Mouse (Mus musculus): ENCODE measurements around the gene Khdrbs2. TPM values are rescaled to one million over a fixed set of nuclear protein-coding genes. Genes with fewer than 3 reads are reported as not detected.
"Not testable (repeated sequence)": the region's sequence is repeated elsewhere in the genome, so short reads cannot be mapped to it uniquely, and the experiment has no call there.

The Khdrbs2 gene
- polyA plus RNA-seq, 1 experiment from 2014 or later, result 60.3 TPM

DNA sequence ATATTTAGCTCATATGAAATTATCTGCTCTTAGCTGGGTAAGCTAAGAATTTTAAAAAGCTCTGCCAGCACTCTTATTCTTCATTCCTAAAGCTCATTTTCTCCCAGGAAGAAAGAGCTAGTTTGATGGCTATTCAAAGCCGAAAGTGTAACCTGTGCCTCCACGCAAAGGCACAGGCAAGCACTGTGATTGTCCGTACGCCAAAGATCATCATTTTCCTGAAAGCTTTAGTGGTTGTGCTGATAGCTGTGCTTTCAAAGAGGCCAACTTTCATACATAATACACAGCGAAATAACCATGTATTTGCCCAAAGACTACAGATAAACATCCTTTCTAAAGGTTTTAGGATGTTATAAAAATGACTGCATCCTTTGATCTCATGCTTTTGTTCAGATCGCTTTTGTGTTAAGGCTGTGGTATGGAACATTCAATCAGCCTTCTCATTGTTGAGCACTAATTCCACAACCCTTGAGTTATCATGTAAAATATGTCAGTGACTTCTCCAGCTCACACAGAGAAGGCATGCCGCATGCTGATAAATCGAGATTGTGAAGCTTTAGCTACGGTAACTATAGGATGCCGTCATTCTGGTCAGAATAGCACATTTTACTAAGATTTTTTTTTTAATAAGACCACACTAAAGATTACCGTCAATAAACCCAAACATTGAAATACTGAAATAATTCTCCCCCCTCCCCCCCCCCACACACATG, 299.1 kb downstream of the Khdrbs2 start:
- WGBS, result 78% methylated on average over 11 of the region's 11 CpGs
- Histone ChIP-seq H3K9me3 (replicated peaks) (no peaks in the 10 kb centered on the region), H3K9ac (replicated peaks) (no peak overlapping the region), H3K27me3 (replicated peaks) (no peaks in the 10 kb centered on the region), H3K27ac (replicated peaks) (no peak overlapping the region), H3K4me2 (no peak overlapping the region), H3K4me1 (no peaks in the 10 kb centered on the region), H3K36me3 (peaks cover 3% of the 10 kb centered on the region; the same call in 1 of the 2 replicates), H3K4me3 (replicated peaks) (no peak overlapping the region)
- no peak for ATAC-seq (ENCODE audit: low FRiP score)

DNA sequence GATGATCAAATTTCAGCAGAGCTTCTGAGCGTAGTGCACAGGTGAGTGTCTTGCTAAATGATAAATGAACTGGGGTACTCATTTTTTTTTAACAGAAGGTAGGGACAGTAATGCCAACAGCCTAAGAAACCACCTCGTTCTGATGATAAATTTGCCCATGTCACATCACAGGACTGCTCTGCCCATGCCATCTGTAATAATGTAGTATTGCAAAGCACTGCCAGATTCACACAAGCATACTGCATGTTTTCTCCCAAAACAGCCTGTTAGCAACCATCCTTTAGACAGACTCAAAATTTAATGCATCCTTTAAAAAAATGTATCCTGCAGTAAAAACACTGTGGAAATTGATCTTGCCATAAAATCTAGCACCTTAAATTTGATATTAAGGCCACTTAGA, 315.4 kb downstream of the Khdrbs2 start:
- no peaks in the 10 kb centered on the region for H3K36me3 ChIP-seq
- no peaks in the 10 kb centered on the region for H3K9me3 ChIP-seq (replicated peaks)
- no peak overlapping the region for H3K4me2 ChIP-seq
- no peak overlapping the region for H3K4me3 ChIP-seq (replicated peaks)
- 85% methylated on average over 2 of the region's 2 CpGs for WGBS
- no peaks in the 10 kb centered on the region for H3K4me1 ChIP-seq
- H3K9ac ChIP-seq (replicated peaks), result no peak overlapping the region
- H3K27ac ChIP-seq (replicated peaks), result no peak overlapping the region
- no peaks in the 10 kb centered on the region for H3K27me3 ChIP-seq (replicated peaks)
- ATAC-seq (ENCODE audit: low FRiP score), result no peak

DNA sequence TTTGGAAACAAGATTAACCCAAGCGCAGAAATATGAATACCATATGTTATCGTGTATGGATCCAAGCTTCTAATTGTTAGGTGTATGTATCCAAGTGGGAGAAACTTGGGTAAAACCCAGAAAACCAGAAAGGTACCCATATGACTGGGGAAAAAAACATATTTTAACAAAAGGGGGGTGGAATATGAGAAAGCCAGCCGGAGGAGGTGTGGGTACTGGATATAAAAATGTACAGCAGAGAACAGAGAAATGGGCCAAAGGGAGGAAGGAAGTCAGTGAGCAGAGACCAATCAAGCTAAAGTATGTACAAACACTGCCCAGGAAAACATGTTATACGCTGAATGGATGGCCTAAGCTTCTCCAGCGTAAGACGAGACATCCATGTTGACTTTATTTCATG, 330.9 kb downstream of the Khdrbs2 start:
- Histone ChIP-seq H3K9me3 (replicated peaks) (no peaks in the 10 kb centered on the region), H3K4me1 (no peaks in the 10 kb centered on the region), H3K9ac (replicated peaks) (no peak overlapping the region), H3K27ac (replicated peaks) (no peak overlapping the region), H3K36me3 (no peaks in the 10 kb centered on the region), H3K27me3 (replicated peaks) (no peaks in the 10 kb centered on the region), H3K4me2 (no peak overlapping the region), H3K4me3 (replicated peaks) (no peak overlapping the region)
- 95% methylated on average over 6 of the region's 6 CpGs for WGBS
- ATAC-seq (ENCODE audit: low FRiP score), result no peak

DNA sequence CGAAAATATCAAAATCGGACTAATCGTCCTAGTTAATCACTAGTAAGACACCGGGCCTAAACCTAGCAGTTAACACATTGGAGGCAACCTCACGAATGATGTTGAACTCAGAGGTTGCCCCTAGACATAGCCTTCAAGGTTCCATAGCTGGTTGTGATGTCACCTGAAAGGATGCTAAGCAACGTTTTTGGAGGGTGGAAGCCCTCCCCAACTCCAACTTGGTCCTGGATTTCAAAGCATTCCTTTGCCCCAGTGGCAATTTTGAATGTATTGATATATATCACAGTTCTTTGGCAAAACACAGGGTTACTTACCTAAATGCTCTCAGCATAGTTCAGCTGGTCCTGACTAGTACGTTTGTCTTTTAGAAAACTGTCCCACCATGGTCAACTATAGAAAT, 374.7 kb downstream of the Khdrbs2 start, which contains the start of gene Gm5415:
Gene Gm5415, minus strand, starts transcription at position 101 of the 400 bp plus-strand sequence.
- not testable (repeated sequence) for H3K4me1 ChIP-seq; H3K4me3 ChIP-seq (replicated peaks); H3K9ac ChIP-seq (replicated peaks); H3K27ac ChIP-seq (replicated peaks); H3K9me3 ChIP-seq (replicated peaks); H3K36me3 ChIP-seq; H3K27me3 ChIP-seq (replicated peaks); H3K4me2 ChIP-seq; ATAC-seq (ENCODE audit: low FRiP score)
- WGBS, result 82% methylated on average over 2 of the region's 7 CpGs

DNA sequence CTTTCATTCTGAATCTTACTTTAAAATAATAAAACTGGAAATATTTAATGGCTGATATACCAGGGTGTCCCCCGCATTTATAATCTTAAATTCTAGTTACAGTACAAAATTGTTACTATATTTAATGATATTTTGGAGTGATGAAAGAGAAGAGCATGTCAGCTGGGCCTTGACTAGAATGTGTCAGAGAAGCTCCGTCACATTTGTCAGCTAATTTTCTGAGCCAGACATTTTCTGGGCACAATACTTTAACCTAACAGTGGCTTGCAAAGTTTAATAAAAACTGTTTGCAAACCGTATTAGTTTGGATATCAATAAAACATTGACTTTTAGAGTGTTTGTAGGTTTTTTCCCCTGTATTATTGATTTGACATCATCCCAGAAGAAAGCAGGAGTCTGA, 380.9 kb downstream of the Khdrbs2 start:
- WGBS, result 93% methylated on average over 3 of the region's 3 CpGs
- no peak overlapping the region for H3K9ac ChIP-seq (replicated peaks)

DNA sequence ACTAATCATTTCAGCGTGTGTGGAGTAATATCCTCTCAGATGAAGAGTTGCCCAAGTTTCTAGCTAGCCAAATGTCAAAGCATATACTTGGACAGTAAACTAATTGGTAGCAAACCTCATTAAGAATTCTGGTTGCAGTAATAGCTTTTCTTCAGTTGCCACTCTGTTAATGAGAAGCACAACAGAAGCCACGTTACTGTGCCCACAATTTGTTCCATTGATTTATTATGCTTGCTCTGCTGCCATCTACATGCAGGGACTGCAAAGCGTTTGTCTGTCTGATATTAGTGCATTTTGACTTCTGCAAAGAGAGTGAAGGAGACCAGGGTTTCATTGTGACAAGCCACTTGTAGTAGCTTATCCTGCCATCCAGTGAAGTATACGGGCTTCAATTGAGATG, 381.4 kb downstream of the Khdrbs2 start:
- Histone ChIP-seq H3K27ac (replicated peaks) (no peak overlapping the region), H3K9me3 (replicated peaks) (no peaks in the 10 kb centered on the region), H3K9ac (replicated peaks) (no peak overlapping the region), H3K4me3 (replicated peaks) (no peak overlapping the region), H3K36me3 (no peaks in the 10 kb centered on the region), H3K27me3 (replicated peaks) (no peaks in the 10 kb centered on the region), H3K4me2 (no peak overlapping the region), H3K4me1 (no peaks in the 10 kb centered on the region)
- ATAC-seq (ENCODE audit: low FRiP score), result no peak
- 54% methylated on average over 4 of the region's 4 CpGs for WGBS

More for the DNA sequence above, 380.9 kb downstream of the Khdrbs2 start:
- H3K4me3 ChIP-seq (replicated peaks), result no peak overlapping the region
- no peaks in the 10 kb centered on the region for H3K4me1 ChIP-seq
- no peak overlapping the region for H3K27ac ChIP-seq (replicated peaks)
- no peaks in the 10 kb centered on the region for H3K36me3 ChIP-seq
- H3K9me3 ChIP-seq (replicated peaks), result no peaks in the 10 kb centered on the region
- H3K4me2 ChIP-seq, result no peak overlapping the region
- H3K27me3 ChIP-seq (replicated peaks), result no peaks in the 10 kb centered on the region
- ATAC-seq (ENCODE audit: low FRiP score), result no peak

DNA sequence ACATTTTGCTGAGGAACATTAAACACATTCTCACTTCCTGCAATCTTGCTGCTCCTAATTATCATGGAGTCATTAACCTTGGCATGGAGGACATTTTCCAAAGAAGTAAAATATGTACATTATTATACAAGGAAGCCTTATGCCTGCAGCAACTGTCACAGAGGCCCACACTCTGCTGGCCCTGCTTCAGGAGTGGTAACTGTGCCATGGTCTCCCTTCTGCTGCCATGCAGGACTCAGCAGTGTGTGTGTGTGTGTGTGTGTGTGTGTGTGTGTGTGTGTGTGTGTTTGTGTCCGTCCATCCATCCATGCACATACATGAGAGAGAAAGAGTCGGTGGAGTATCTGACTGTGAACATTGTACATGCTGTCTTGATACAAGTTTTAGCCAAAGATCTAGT, 396.4 kb downstream of the Khdrbs2 start:
- Histone ChIP-seq H3K9ac (replicated peaks) (no peak overlapping the region), H3K4me1 (no peaks in the 10 kb centered on the region), H3K27me3 (replicated peaks) (no peaks in the 10 kb centered on the region), H3K4me2 (no peak overlapping the region), H3K36me3 (no peaks in the 10 kb centered on the region), H3K9me3 (replicated peaks) (no peaks in the 10 kb centered on the region), H3K4me3 (replicated peaks) (no peak overlapping the region), H3K27ac (replicated peaks) (no peak overlapping the region)
- no peak for ATAC-seq (ENCODE audit: low FRiP score)
- WGBS, result 82% methylated on average over 2 of the region's 2 CpGs

DNA sequence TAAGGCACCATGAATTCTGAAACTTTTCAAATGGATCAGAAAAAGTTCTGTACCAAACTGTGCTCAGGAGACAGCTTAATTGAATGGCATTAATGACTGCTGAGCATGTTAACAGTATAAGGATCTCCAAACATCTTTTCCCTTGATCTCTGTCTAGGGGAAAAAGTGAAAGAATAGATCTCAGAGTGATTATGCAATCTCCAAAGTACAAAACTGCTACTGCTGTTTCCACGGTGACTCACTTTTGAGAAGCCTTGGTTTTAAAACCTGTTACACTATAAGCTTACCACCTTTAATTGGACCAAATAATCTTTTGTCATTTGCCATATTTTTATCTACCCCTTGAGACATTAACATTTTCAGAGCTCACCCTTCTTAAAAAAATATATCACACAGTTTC, 453.5 kb downstream of the Khdrbs2 start:
- no peak overlapping the region for H3K4me3 ChIP-seq (replicated peaks)
- ATAC-seq (ENCODE audit: low FRiP score), result no peak
- no peak overlapping the region for H3K9ac ChIP-seq (replicated peaks)
- no peak overlapping the region for H3K4me2 ChIP-seq
- H3K4me1 ChIP-seq, result no peaks in the 10 kb centered on the region
- H3K27me3 ChIP-seq (replicated peaks), result no peaks in the 10 kb centered on the region
- 72% methylated on average over 1 of the region's 1 CpGs for WGBS
- H3K36me3 ChIP-seq, result no peaks in the 10 kb centered on the region
- no peaks in the 10 kb centered on the region for H3K9me3 ChIP-seq (replicated peaks)
- H3K27ac ChIP-seq (replicated peaks), result no peak overlapping the region

DNA sequence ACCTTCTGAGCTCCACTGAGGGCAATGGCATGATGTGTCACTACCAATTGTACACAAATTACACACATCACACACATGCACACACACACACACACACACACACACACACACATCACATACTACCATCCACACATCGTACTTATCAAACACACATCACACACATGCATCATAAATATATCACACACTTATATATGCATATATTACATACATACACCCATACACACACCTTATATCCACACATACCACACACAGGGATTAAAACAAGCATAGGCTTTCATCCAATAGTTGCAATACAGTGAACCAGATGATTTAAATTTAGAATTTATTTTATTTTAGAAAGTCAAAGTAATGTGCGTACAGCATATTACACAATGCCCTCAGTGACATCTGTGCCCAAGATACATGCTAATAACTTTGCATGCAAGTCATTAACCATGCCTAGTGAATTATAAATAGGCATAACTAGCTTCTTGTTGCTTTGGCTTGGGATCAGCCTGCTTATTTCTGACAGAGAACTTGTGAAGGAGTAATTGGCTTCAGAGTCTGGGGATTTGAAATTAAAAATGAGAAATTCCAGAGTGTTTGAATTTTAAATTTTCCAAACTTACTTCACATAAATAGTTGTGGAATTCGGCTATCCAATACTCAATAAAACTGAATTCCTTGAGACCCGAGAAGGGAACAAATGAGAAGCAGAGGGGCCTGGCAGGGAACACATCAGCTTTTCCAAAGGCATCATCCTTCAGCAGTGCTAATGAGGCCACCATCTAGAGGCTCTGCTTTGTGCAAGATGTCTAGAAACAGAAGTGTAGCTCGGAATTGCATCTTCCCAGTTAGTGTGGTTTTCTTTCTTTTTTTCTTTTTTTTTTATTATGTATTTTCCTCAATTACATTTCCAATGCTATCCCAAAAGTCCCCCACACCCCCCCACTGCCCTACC, 460.2 kb downstream of the Khdrbs2 start:
- ATAC-seq (ENCODE audit: low FRiP score), result no peak
- WGBS, result 87% methylated on average over 5 of the region's 5 CpGs
- no peaks in the 10 kb centered on the region for H3K27me3 ChIP-seq (replicated peaks)
- no peak overlapping the region for H3K4me2 ChIP-seq
- H3K27ac ChIP-seq (replicated peaks), result no peak overlapping the region
- no peak overlapping the region for H3K9ac ChIP-seq (replicated peaks)
- no peak overlapping the region for H3K4me3 ChIP-seq (replicated peaks)
- no peaks in the 10 kb centered on the region for H3K9me3 ChIP-seq (replicated peaks)
- no peaks in the 10 kb centered on the region for H3K36me3 ChIP-seq
- no peaks in the 10 kb centered on the region for H3K4me1 ChIP-seq

DNA sequence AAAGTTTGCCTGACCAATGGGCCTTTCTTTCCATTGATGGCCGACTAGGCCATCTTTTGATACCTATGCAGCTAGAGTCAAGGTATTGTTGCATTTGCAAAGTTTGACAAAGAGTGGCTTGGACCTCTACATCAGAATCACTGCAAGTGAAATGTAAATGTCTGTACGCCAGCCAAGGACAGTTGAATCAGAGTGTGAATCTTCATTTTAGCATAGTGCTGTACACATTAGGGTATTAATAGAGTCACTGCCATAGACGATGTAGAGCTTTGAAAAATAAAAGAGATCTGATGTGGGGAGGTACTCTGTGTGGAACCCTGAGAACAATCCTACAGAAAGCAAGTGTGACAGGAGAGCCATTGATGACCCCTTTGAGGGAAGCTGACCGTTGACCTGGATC, 460.9 kb downstream of the Khdrbs2 start:
- no peak overlapping the region for H3K4me2 ChIP-seq
- no peak overlapping the region for H3K4me3 ChIP-seq (replicated peaks)
- ATAC-seq (ENCODE audit: low FRiP score), result no peak
- no peak overlapping the region for H3K27ac ChIP-seq (replicated peaks)
- no peaks in the 10 kb centered on the region for H3K4me1 ChIP-seq
- no peaks in the 10 kb centered on the region for H3K36me3 ChIP-seq
- H3K9ac ChIP-seq (replicated peaks), result no peak overlapping the region
- WGBS, result 92% methylated on average over 4 of the region's 4 CpGs
- no peaks in the 10 kb centered on the region for H3K9me3 ChIP-seq (replicated peaks)
- no peaks in the 10 kb centered on the region for H3K27me3 ChIP-seq (replicated peaks)

DNA sequence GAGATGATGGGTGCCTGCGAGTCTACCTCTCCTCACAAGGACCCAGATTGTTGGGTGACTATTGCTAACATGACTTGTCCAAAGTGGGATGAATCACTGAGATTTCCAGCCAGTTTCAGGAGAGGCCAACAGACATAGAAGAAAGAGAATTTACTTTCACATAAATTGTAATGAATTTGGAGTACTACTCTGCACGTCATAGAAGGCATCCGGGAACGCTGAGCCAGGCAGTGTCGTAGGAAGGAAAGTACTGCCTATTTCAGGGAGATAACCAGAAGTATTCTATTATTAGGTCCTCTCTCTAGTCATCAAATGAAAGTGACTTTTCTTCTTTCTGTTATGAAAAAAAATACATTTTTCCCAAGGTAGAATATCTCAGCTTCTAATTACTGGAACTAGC, 466.6 kb downstream of the Khdrbs2 start:
- Histone ChIP-seq H3K27me3 (replicated peaks) (no peaks in the 10 kb centered on the region), H3K36me3 (no peaks in the 10 kb centered on the region), H3K4me1 (no peaks in the 10 kb centered on the region), H3K9ac (replicated peaks) (no peak overlapping the region), H3K9me3 (replicated peaks) (no peaks in the 10 kb centered on the region), H3K4me3 (replicated peaks) (no peak overlapping the region), H3K27ac (replicated peaks) (no peak overlapping the region), H3K4me2 (no peak overlapping the region)
- ATAC-seq (ENCODE audit: low FRiP score), result no peak
- WGBS, result 87% methylated on average over 5 of the region's 5 CpGs

DNA sequence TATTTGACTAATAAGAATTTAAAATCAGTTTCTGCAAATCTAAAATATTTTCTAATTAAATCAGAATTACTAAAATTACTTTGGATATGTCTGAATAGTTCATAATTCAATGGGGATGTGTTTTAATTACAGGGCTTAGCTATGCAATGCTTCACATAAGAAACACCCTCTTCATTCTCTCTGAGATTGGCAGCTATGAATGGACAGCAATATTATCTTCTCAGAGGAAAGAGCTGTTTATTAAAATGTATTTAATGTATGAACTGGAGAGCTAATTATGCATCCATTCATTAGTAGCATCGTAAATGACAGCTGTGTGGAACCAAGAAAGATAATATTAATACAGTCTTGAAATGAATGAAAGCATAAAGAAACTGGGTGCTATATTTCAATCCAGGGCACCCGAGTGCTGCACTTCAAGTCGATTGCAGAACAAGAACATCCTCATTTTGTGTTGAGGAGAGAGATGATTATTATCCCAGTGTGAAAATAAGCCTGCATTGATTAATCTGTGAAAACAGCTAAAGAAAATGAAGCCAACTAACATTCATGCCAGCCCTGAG, 477.2 kb downstream of the Khdrbs2 start:
- Histone ChIP-seq H3K27me3 (replicated peaks) (no peaks in the 10 kb centered on the region), H3K4me2 (no peak overlapping the region), H3K4me3 (replicated peaks) (no peak overlapping the region), H3K36me3 (no peaks in the 10 kb centered on the region), H3K9me3 (replicated peaks) (no peaks in the 10 kb centered on the region), H3K4me1 (no peaks in the 10 kb centered on the region), H3K27ac (replicated peaks) (no peak overlapping the region), H3K9ac (replicated peaks) (no peak overlapping the region)
- WGBS, result 39% methylated on average over 3 of the region's 3 CpGs
- no peak for ATAC-seq (ENCODE audit: low FRiP score)
